Mouse (Mus musculus): ENCODE data around the gene Scd3. TPM values are rescaled to one million over a fixed set of nuclear protein-coding genes. Genes with fewer than 3 reads are reported as not detected.

Gene Scd3
- polyA plus RNA-seq, 1 experiment from 2014 or later: 0.20 TPM

- Histone ChIP-seq H3K4me2 (no peak overlapping the region), H3K36me3 (ENCODE audit: insufficient read depth) (no peaks in the 10 kb centered on the region), H3K9me3 (ENCODE audit: low read depth, low read length) (no peaks in the 10 kb centered on the region), H3K4me1 (ENCODE audit: insufficient read depth) (no peaks in the 10 kb centered on the region), H3K27me3 (ENCODE audit: insufficient read depth, low read length) (no peaks in the 10 kb centered on the region), H3K4me3 (ENCODE audit: low read depth, low read length) (no peak overlapping the region), H3K27ac (ENCODE audit: low read depth) (no peak overlapping the region), H3K9ac (no peak overlapping the region)
- no peak for DNase-seq
- no peak for TF ChIP-seq CTCF (IDR thresholded peaks at IDR 0.05; ENCODE audit: low read depth)
- no peak for ATAC-seq (ENCODE audit: insufficient read depth)
- WGBS: 69% methylated on average over 3 of the region's 3 CpGs
Observed at GRCm38 (mm10) chr19:44183968-44184367, 19.1 kb upstream of the Scd3 start.

GRCm38 (mm10) chr19:44189056-44189455 is 14.0 kb upstream of the Scd3 start:
- WGBS: 77% methylated on average over 4 of the region's 4 CpGs
- ATAC-seq (ENCODE audit: insufficient read depth) (no peak), DNase-seq (no peak)
- no peak overlapping the region for H3K4me2 ChIP-seq
- no peaks in the 10 kb centered on the region for H3K9me3 ChIP-seq (ENCODE audit: low read depth, low read length)
- no peaks in the 10 kb centered on the region for H3K27me3 ChIP-seq (ENCODE audit: insufficient read depth, low read length)
- no peak overlapping the region for H3K4me3 ChIP-seq (ENCODE audit: low read depth, low read length)
- no peaks in the 10 kb centered on the region for H3K36me3 ChIP-seq (ENCODE audit: insufficient read depth)
- H3K4me1 ChIP-seq (ENCODE audit: insufficient read depth): no peaks in the 10 kb centered on the region
- no peak overlapping the region for H3K9ac ChIP-seq
- TF ChIP-seq CTCF (IDR thresholded peaks at IDR 0.05; ENCODE audit: low read depth): no peak
- H3K27ac ChIP-seq (ENCODE audit: low read depth): no peak overlapping the region

GRCm38 (mm10) chr19:44192342-44192741 is 10.7 kb upstream of the Scd3 start, which contains the start of gene Pkd2l1:
Gene Pkd2l1, minus strand, starts transcription at chr19:44192442.
- H3K9ac ChIP-seq: no peak within 1 kb of the TSS
- H3K36me3 ChIP-seq (ENCODE audit: insufficient read depth): no peaks in the 10 kb centered on the region
- no peaks in the 10 kb centered on the region for H3K4me1 ChIP-seq (ENCODE audit: insufficient read depth)
- WGBS: 35% methylated on average over 3 of the region's 3 CpGs
- H3K27ac ChIP-seq (ENCODE audit: low read depth): no peak within 1 kb of the TSS
- no peak for ATAC-seq (ENCODE audit: insufficient read depth)
- no peaks in the 10 kb centered on the region for H3K9me3 ChIP-seq (ENCODE audit: low read depth, low read length)
- no peak for TF ChIP-seq CTCF (IDR thresholded peaks at IDR 0.05; ENCODE audit: low read depth)
- no peak for DNase-seq
- H3K27me3 ChIP-seq (ENCODE audit: insufficient read depth, low read length): no peaks in the 10 kb centered on the region
- no peak within 1 kb of the TSS for H3K4me3 ChIP-seq (ENCODE audit: low read depth, low read length)
- H3K4me2 ChIP-seq: no peak within 1 kb of the TSS

- Histone ChIP-seq H3K4me3 (ENCODE audit: low read depth, low read length) (no peak overlapping the region), H3K36me3 (ENCODE audit: insufficient read depth) (no peaks in the 10 kb centered on the region), H3K4me1 (ENCODE audit: insufficient read depth) (no peaks in the 10 kb centered on the region), H3K9ac (no peak overlapping the region), H3K9me3 (ENCODE audit: low read depth, low read length) (no peaks in the 10 kb centered on the region), H3K27me3 (ENCODE audit: insufficient read depth, low read length) (no peaks in the 10 kb centered on the region), H3K4me2 (no peak overlapping the region), H3K27ac (ENCODE audit: low read depth) (no peak overlapping the region)
- peak; percentile 12 for DNase-seq
- TF ChIP-seq CTCF (IDR thresholded peaks at IDR 0.05; ENCODE audit: low read depth): no peak
- ATAC-seq (ENCODE audit: insufficient read depth): no peak; the same call in 1 of the 2 replicates
- WGBS: 69% methylated on average over 7 of the region's 7 CpGs
Observed at GRCm38 (mm10) chr19:44193906-44194305, 9.2 kb upstream of the Scd3 start.

- no peak overlapping the region for H3K4me3 ChIP-seq (ENCODE audit: low read depth, low read length)
- no peak for ATAC-seq (ENCODE audit: insufficient read depth)
- DNase-seq: peak; percentile 87
- no peaks in the 10 kb centered on the region for H3K4me1 ChIP-seq (ENCODE audit: insufficient read depth)
- no peak overlapping the region for H3K27ac ChIP-seq (ENCODE audit: low read depth)
- no peaks in the 10 kb centered on the region for H3K9me3 ChIP-seq (ENCODE audit: low read depth, low read length)
- no peak overlapping the region for H3K9ac ChIP-seq
- 12% methylated on average over 7 of the region's 7 CpGs for WGBS
- no peaks in the 10 kb centered on the region for H3K27me3 ChIP-seq (ENCODE audit: insufficient read depth, low read length)
- TF ChIP-seq CTCF (IDR thresholded peaks at IDR 0.05; ENCODE audit: low read depth): peak; percentile 89
- no peaks in the 10 kb centered on the region for H3K36me3 ChIP-seq (ENCODE audit: insufficient read depth)
- H3K4me2 ChIP-seq: no peak overlapping the region
Observed at GRCm38 (mm10) chr19:44195138-44195537, 7.9 kb upstream of the Scd3 start.

- no peaks in the 10 kb centered on the region for H3K36me3 ChIP-seq (ENCODE audit: insufficient read depth)
- no peaks in the 10 kb centered on the region for H3K27me3 ChIP-seq (ENCODE audit: insufficient read depth, low read length)
- H3K4me3 ChIP-seq (ENCODE audit: low read depth, low read length): no peak overlapping the region
- ATAC-seq (ENCODE audit: insufficient read depth) (no peak), DNase-seq (no peak)
- no peak overlapping the region for H3K9ac ChIP-seq
- no peak overlapping the region for H3K27ac ChIP-seq (ENCODE audit: low read depth)
- no peak overlapping the region for H3K4me2 ChIP-seq
- H3K9me3 ChIP-seq (ENCODE audit: low read depth, low read length): no peaks in the 10 kb centered on the region
- TF ChIP-seq CTCF (IDR thresholded peaks at IDR 0.05; ENCODE audit: low read depth): no peak
- H3K4me1 ChIP-seq (ENCODE audit: insufficient read depth): no peaks in the 10 kb centered on the region
- WGBS: 77% methylated on average over 10 of the region's 10 CpGs
Observed at GRCm38 (mm10) chr19:44197053-44197852, 5.8 kb upstream of the Scd3 start.

- Histone ChIP-seq H3K4me2 (no peak overlapping the region), H3K27me3 (ENCODE audit: insufficient read depth, low read length) (no peaks in the 10 kb centered on the region), H3K9ac (no peak overlapping the region), H3K4me1 (ENCODE audit: insufficient read depth) (no peaks in the 10 kb centered on the region), H3K27ac (ENCODE audit: low read depth) (no peak overlapping the region), H3K4me3 (ENCODE audit: low read depth, low read length) (no peak overlapping the region), H3K36me3 (ENCODE audit: insufficient read depth) (no peaks in the 10 kb centered on the region), H3K9me3 (ENCODE audit: low read depth, low read length) (no peaks in the 10 kb centered on the region)
- no peak for TF ChIP-seq CTCF (IDR thresholded peaks at IDR 0.05; ENCODE audit: low read depth)
- ATAC-seq (ENCODE audit: insufficient read depth) (no peak), DNase-seq (no peak)
- 81% methylated on average over 6 of the region's 6 CpGs for WGBS
Observed at GRCm38 (mm10) chr19:44198494-44198893, 4.6 kb upstream of the Scd3 start.

Measured in lung, embryonic 14.5 days (tissue).